Mouse (Mus musculus): ENCODE results near the gene Parp16.

- TF ChIP-seq POLR2A (IDR thresholded peaks at IDR 0.05; ENCODE audit: borderline replicate concordance, insufficient read depth, low read length) (no peak), CTCF (IDR thresholded peaks at IDR 0.05; ENCODE audit: borderline replicate concordance, insufficient read depth, low read depth, low read length) (no peak)
Measured at GRCm38 (mm10) chr9:65190306-65190705, 4.8 kb upstream of the Parp16 start.

Data from cerebellum, adult 2 months (tissue).